Mouse (Mus musculus) ovary, postnatal 10 days (tissue): ENCODE measurements around the gene Fblim1.

Experiments
- DNase-seq: peaks from one replicate; pipeline ENCODE4 v3.0.0; 2022; ENCODE audit warnings: low spot score

Fblim1 gene

GRCm38 (mm10) chr4:141624983-141625773, 19.3 kb upstream of the Fblim1 start:
- no peak for DNase-seq

GRCm38 (mm10) chr4:141624134-141624533, 18.2 kb upstream of the Fblim1 start:
- no peak for DNase-seq

GRCm38 (mm10) chr4:141623666-141624065, 17.8 kb upstream of the Fblim1 start, which contains the start of gene Slc25a34:
Gene Slc25a34, minus strand, starts transcription at chr4:141623821.
- no peak for DNase-seq

DNA sequence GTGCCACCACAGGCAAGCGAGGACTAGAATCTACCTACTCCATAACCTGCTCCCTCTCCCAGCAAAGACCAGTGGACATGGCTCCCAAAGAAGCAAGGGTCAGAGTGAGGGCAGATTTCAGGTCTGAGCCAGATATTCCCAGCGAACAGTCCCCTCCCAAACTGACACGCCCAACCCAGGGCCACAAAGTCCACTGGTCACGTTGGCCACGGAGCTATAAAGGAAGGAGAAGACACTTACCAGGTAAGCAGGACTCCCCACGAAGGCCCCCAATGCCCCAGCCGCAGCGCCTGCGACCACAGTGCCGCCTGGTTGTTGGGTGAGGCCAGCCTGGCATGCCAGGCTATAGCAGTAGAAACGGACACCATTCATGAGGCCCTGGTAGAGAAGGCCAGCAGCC, 17.1 kb upstream of the Fblim1 start:
- DNase-seq = no peak

- no peak for DNase-seq
These were observed 16.7 kb upstream of the Fblim1 start for GRCm38 (mm10) chr4:141622580-141622979.

DNA sequence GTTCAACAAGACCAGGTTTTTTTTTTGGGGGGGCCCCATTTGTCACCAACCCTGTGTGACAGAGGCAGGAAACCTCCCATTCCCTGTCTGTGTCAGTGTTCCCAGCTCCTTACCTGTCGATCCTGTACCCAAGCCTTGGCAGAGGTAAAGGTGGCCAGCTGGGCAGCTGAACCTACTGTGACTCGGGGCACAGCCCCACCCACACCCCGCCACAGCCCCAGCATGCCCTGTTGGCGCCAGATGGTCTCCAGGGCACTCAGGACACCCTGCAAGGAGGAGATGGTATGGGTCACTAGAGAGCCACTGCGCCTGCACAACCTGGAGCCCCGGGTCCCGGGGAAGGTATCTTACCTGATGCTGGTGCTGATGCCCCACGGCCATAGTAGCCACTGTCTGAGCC, 16.2 kb upstream of the Fblim1 start:
- DNase-seq = no peak

GRCm38 (mm10) chr4:141621297-141621696, 15.4 kb upstream of the Fblim1 start:
- no peak for DNase-seq

GRCm38 (mm10) chr4:141619299-141619883, 13.5 kb upstream of the Fblim1 start:
- DNase-seq = no peak

GRCm38 (mm10) chr4:141618565-141619243, 12.8 kb upstream of the Fblim1 start, which contains the start of gene Tmem82:
Gene Tmem82, minus strand, starts transcription at chr4:141618633.
- DNase-seq = no peak

- DNase-seq = no peak
These were observed 12.1 kb upstream of the Fblim1 start for GRCm38 (mm10) chr4:141617863-141618564.

GRCm38 (mm10) chr4:141617299-141617698, 11.4 kb upstream of the Fblim1 start:
- no peak for DNase-seq

GRCm38 (mm10) chr4:141616811-141617210, 10.9 kb upstream of the Fblim1 start:
- no peak for DNase-seq

DNA sequence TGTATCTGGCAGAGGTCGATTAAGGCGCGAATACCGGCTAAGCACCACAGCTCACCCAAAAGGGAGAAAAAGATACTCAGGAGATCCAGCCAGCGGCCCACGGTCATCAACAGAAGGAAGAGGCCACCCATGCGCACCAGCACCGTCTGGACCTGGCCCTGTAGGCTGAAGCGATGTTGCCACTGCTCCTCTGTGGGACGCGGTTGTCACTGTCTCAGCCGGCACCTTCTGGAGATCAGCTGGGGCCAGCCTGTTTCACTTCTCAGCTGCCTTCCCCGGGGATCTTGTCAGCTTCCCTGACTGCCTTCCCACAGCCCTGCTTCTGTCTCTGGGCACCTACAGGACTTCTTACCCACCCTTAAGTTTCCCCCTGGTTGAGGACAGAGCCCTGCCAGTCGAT, 9.1 kb upstream of the Fblim1 start:
- no peak for DNase-seq

- DNase-seq = no peak
These were observed 3.6 kb upstream of the Fblim1 start for GRCm38 (mm10) chr4:141609538-141609937.

- no peak for DNase-seq
These were observed 475 bp downstream of the Fblim1 start for GRCm38 (mm10) chr4:141605421-141605820.

DNA sequence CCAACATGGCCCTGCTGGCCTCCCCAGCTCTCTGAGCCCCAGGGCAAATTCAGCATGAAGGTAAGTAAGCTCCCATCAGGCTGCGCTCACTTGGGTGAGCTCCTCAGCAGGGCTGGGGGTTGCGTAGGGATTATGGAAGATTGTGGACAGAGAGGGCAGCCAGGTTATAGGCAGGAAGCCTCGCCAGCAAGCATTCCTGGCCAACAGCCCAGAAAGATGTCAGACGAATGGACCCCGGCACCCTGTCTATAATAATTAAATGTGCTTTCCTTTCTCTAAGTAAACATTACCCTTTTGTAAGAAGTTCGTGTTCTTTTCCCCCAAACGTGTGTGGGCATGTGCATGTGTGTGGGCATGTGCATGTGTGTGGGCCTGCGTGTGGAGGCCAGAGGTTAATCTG, 1.4 kb downstream of the Fblim1 start:
- DNase-seq = no peak

DNA sequence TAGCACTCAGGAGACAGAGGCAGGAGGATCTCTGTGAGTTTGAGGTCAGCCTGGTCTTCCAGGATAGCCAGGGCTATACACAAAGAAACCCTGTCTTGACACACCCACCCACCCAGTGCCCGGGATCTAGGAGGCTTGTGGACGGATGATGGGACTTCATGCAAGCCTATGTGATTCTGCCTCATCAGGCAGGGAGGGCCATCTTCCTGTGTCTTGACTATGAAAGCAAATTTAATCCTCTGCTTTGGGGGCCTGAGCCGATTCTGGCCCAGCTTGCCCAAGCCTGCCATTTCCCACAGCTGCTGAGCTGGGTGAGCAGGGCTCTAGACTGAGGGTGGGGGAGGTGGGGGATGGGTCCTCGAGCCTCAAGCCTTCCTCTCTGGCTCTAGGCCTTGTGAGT, 2.0 kb downstream of the Fblim1 start:
- DNase-seq = no peak

- no peak for DNase-seq
These were observed 3.2 kb downstream of the Fblim1 start for GRCm38 (mm10) chr4:141602523-141603223.

DNA sequence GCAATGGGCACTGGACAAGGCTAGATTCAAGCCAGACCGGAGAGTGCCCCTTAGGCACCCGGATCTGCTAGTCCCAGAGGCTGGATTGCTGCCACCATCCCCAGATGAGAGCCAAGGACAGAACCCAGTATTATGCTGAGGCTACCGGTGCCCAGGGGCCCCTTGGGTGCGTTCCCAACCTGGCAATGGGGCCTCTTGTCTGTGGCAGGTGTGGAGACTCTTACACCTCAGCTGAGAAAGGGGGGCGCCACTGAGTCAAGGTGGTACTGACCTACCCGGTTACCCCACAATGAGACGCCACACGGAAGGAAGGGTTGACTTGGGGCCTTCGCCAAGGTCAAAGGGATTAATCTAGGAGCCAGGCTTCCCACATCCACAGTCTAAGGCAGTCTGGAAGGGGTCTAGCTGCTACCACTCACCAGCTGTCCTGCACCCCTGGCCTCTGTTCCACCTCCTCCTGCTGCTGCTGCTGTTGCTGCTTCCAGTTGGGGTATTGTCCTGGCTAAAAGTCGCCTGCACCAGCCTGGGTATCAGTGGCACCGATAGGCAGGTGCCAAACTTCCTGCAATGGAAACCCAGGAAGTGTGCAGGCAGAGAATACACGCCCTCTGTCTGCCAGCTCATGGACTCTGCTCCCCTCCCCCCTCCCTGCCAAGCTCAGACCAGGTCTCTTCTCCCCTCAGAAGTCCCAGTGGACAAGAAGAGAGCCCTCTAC, 4.6 kb downstream of the Fblim1 start:
- DNase-seq = no peak

GRCm38 (mm10) chr4:141600364-141600763, 5.5 kb downstream of the Fblim1 start:
- DNase-seq = no peak
